Mouse (Mus musculus): ENCODE results near the gene H2-Ab1. TPM values are rescaled to one million over a fixed set of nuclear protein-coding genes. Genes with fewer than 3 reads are reported as not detected.
"Not testable (repeated sequence)": the region's sequence is repeated elsewhere in the genome, so short reads cannot be mapped to it uniquely, and the experiment has no call there.

Gene H2-Ab1
- polyA plus RNA-seq, 1 experiment from 2014 or later, result 0.95 TPM

- no peak for ATAC-seq
- 88% methylated on average over 5 of the region's 5 CpGs for WGBS
- H3K4me3 ChIP-seq (replicated peaks; ENCODE audit: low read length), result no peak overlapping the region
These were observed 39.5 kb upstream of the H2-Ab1 start for GRCm38 (mm10) chr17:34217986-34218385.

DNA sequence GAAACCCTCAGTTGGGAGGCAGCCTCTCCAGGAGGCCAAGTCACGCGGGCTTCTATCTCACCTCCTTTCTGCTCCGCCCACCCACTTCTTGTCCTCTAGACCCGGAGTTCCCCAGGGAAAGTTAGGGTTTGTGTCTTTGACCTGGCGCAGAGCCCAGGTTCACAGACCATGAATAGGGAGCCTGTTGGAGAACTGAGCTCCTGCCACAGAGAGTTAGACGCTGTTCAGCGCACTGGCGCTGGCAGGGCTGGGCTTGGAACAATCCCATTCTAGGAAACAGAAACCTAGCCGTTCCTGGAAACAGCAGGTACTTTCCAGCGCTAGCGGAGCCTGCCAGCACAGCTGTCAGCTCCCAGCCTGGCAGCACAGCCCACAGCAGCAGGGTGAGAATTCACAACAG lies 38.8 kb upstream of the H2-Ab1 start:
- no peak overlapping the region for H3K9ac ChIP-seq (replicated peaks; ENCODE audit: low read depth, low read length)
- H3K27ac ChIP-seq (ENCODE audit: low read length), result no peak overlapping the region
- no peak overlapping the region for H3K4me3 ChIP-seq (replicated peaks; ENCODE audit: low read length)
- H3K4me2 ChIP-seq (ENCODE audit: low read length), result no peak overlapping the region
- WGBS, result 62% methylated on average over 11 of the region's 11 CpGs
- H3K36me3 ChIP-seq (ENCODE audit: control insufficient read depth, insufficient read depth), result no peaks in the 10 kb centered on the region
- peaks cover 9% of the 10 kb centered on the region; the same call in 1 of the 2 replicates for H3K27me3 ChIP-seq (replicated peaks; ENCODE audit: control insufficient read depth, insufficient read depth, low read length)
- no peaks in the 10 kb centered on the region for H3K9me3 ChIP-seq (ENCODE audit: control insufficient read depth, low read length)
- H3K4me1 ChIP-seq (replicated peaks; ENCODE audit: control insufficient read depth, insufficient read depth, low read length), result no peaks in the 10 kb centered on the region
- no peak for ATAC-seq

More at GRCm38 (mm10) chr17:34217986-34218385, 39.5 kb upstream of the H2-Ab1 start:
- no peaks in the 10 kb centered on the region for H3K4me1 ChIP-seq (replicated peaks; ENCODE audit: control insufficient read depth, insufficient read depth, low read length)
- H3K9ac ChIP-seq (replicated peaks; ENCODE audit: low read depth, low read length), result no peak overlapping the region
- H3K9me3 ChIP-seq (ENCODE audit: control insufficient read depth, low read length), result no peaks in the 10 kb centered on the region
- no peak overlapping the region for H3K4me2 ChIP-seq (ENCODE audit: low read length)
- H3K36me3 ChIP-seq (ENCODE audit: control insufficient read depth, insufficient read depth), result no peaks in the 10 kb centered on the region
- H3K27ac ChIP-seq (ENCODE audit: low read length), result no peak overlapping the region
- H3K27me3 ChIP-seq (replicated peaks; ENCODE audit: control insufficient read depth, insufficient read depth, low read length), result peaks cover 12% of the 10 kb centered on the region

GRCm38 (mm10) chr17:34219096-34219495 lies 38.4 kb upstream of the H2-Ab1 start:
- H3K4me1 ChIP-seq (replicated peaks; ENCODE audit: control insufficient read depth, insufficient read depth, low read length); ATAC-seq; H3K9ac ChIP-seq (replicated peaks; ENCODE audit: low read depth, low read length); H3K9me3 ChIP-seq (ENCODE audit: control insufficient read depth, low read length); H3K4me2 ChIP-seq (ENCODE audit: low read length); H3K36me3 ChIP-seq (ENCODE audit: control insufficient read depth, insufficient read depth); H3K27me3 ChIP-seq (replicated peaks; ENCODE audit: control insufficient read depth, insufficient read depth, low read length); H3K27ac ChIP-seq (ENCODE audit: low read length); H3K4me3 ChIP-seq (replicated peaks; ENCODE audit: low read length): not testable (repeated sequence)
- 91% methylated on average over 7 of the region's 11 CpGs for WGBS

- H3K27ac ChIP-seq (ENCODE audit: low read length); H3K36me3 ChIP-seq (ENCODE audit: control insufficient read depth, insufficient read depth); H3K9me3 ChIP-seq (ENCODE audit: control insufficient read depth, low read length); H3K4me1 ChIP-seq (replicated peaks; ENCODE audit: control insufficient read depth, insufficient read depth, low read length); H3K4me2 ChIP-seq (ENCODE audit: low read length); H3K9ac ChIP-seq (replicated peaks; ENCODE audit: low read depth, low read length); H3K27me3 ChIP-seq (replicated peaks; ENCODE audit: control insufficient read depth, insufficient read depth, low read length); ATAC-seq; H3K4me3 ChIP-seq (replicated peaks; ENCODE audit: low read length): not testable (repeated sequence)
- 92% methylated on average over 3 of the region's 7 CpGs for WGBS
These were observed 37.7 kb upstream of the H2-Ab1 start for GRCm38 (mm10) chr17:34219801-34220200.

DNA sequence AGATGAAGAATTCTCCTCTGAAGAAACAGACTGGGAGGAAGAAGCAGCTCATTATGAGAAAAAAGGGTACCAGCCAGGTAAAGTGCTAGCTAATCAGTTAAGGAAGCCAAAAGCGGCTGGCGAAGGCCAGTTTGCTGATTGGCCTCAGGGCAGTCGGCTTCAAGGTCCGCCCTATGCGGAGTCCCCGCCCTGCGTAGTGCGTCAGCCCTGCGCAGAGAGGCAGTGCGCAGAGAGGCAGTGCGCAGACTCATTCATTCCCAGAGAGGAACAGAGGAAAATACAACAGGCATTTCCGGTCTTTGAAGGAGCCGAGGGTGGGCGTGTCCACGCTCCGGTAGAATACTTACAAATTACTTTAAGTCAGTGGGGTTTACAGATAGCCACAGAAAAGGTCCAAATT lies 37.1 kb upstream of the H2-Ab1 start:
- H3K4me1 ChIP-seq (replicated peaks; ENCODE audit: control insufficient read depth, insufficient read depth, low read length); ATAC-seq; H3K36me3 ChIP-seq (ENCODE audit: control insufficient read depth, insufficient read depth); H3K4me2 ChIP-seq (ENCODE audit: low read length); H3K27me3 ChIP-seq (replicated peaks; ENCODE audit: control insufficient read depth, insufficient read depth, low read length); H3K9me3 ChIP-seq (ENCODE audit: control insufficient read depth, low read length); H3K9ac ChIP-seq (replicated peaks; ENCODE audit: low read depth, low read length); H3K27ac ChIP-seq (ENCODE audit: low read length); H3K4me3 ChIP-seq (replicated peaks; ENCODE audit: low read length): not testable (repeated sequence)
- WGBS, result 100% methylated on average over 3 of the region's 16 CpGs

DNA sequence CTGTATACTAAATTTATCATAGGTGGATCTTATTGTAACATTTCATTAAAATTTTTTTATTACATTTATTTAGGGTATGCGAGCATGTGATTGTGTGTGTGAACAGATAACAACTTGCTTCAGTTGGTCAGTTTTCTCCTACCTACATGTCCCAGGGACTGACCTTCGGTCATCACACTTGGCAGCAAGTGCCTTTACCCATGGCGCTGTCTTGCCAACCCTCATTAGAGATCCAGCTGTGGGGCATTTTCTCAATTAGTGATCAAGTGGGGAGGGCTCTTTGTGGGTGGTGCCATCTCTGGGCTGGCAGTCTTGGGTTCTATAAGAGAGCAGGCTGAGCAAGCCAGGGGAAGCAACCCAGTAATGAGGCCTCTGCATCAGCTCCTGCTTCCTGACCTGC lies 32.7 kb upstream of the H2-Ab1 start:
- H3K27ac ChIP-seq (ENCODE audit: low read length), result no peak overlapping the region
- no peak overlapping the region for H3K9ac ChIP-seq (replicated peaks; ENCODE audit: low read depth, low read length)
- ATAC-seq, result no peak
- H3K9me3 ChIP-seq (ENCODE audit: control insufficient read depth, low read length), result no peaks in the 10 kb centered on the region
- 96% methylated on average over 3 of the region's 3 CpGs for WGBS
- no peak overlapping the region for H3K4me3 ChIP-seq (replicated peaks; ENCODE audit: low read length)
- no peaks in the 10 kb centered on the region for H3K27me3 ChIP-seq (replicated peaks; ENCODE audit: control insufficient read depth, insufficient read depth, low read length)
- no peaks in the 10 kb centered on the region for H3K4me1 ChIP-seq (replicated peaks; ENCODE audit: control insufficient read depth, insufficient read depth, low read length)
- H3K36me3 ChIP-seq (ENCODE audit: control insufficient read depth, insufficient read depth), result no peaks in the 10 kb centered on the region
- H3K4me2 ChIP-seq (ENCODE audit: low read length), result no peak overlapping the region

GRCm38 (mm10) chr17:34225426-34225825 lies 32.1 kb upstream of the H2-Ab1 start:
- no peak for ATAC-seq
- Histone ChIP-seq H3K27ac (ENCODE audit: low read length) (no peak overlapping the region), H3K9ac (replicated peaks; ENCODE audit: low read depth, low read length) (no peak overlapping the region), H3K36me3 (ENCODE audit: control insufficient read depth, insufficient read depth) (no peaks in the 10 kb centered on the region), H3K4me2 (ENCODE audit: low read length) (no peak overlapping the region), H3K27me3 (replicated peaks; ENCODE audit: control insufficient read depth, insufficient read depth, low read length) (no peaks in the 10 kb centered on the region), H3K4me3 (replicated peaks; ENCODE audit: low read length) (no peak overlapping the region), H3K4me1 (replicated peaks; ENCODE audit: control insufficient read depth, insufficient read depth, low read length) (no peaks in the 10 kb centered on the region), H3K9me3 (ENCODE audit: control insufficient read depth, low read length) (no peaks in the 10 kb centered on the region)
- 96% methylated on average over 8 of the region's 8 CpGs for WGBS

DNA sequence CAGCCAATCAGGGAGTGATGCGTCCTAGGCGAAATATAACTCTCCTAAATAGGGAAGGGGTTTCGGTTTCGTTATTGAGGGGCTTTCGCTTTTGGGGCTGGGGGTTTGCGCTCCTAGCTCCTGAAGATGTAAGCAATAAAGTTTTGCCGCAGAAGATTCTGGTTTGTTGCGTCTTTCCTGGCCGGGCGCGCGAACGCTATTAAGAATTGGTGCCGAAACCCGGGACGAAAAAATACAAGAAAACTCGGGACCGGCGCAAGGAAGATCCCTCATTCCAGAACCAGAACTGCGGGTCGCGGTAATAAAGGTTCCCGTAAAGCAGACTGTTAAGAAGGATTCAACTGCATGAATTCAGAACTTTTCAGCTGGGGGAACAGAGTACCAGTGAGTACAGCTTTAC lies 31.6 kb upstream of the H2-Ab1 start:
- ATAC-seq; H3K4me2 ChIP-seq (ENCODE audit: low read length); H3K4me3 ChIP-seq (replicated peaks; ENCODE audit: low read length); H3K27ac ChIP-seq (ENCODE audit: low read length); H3K9ac ChIP-seq (replicated peaks; ENCODE audit: low read depth, low read length); H3K4me1 ChIP-seq (replicated peaks; ENCODE audit: control insufficient read depth, insufficient read depth, low read length); H3K9me3 ChIP-seq (ENCODE audit: control insufficient read depth, low read length); H3K36me3 ChIP-seq (ENCODE audit: control insufficient read depth, insufficient read depth); H3K27me3 ChIP-seq (replicated peaks; ENCODE audit: control insufficient read depth, insufficient read depth, low read length): not testable (repeated sequence)
- WGBS, result 97% methylated on average over 13 of the region's 23 CpGs

DNA sequence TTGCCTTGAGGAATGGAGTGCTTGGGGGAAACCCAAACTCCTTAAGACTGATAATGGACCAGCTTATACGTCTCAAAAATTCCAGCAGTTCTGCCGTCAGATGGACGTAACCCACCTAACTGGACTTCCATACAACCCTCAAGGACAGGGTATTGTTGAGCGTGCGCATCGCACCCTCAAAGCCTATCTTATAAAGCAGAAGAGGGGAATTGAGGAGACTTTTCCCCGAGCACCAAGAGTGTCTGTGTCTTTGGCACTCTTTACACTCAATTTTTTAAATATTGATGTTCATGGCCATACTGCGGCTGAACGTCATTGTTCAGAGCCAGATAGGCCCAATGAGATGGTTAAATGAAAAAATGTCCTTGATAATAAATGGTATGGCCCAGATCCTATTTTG lies 26.5 kb upstream of the H2-Ab1 start:
- not testable (repeated sequence) for H3K36me3 ChIP-seq (ENCODE audit: control insufficient read depth, insufficient read depth); ATAC-seq; H3K4me2 ChIP-seq (ENCODE audit: low read length); H3K4me1 ChIP-seq (replicated peaks; ENCODE audit: control insufficient read depth, insufficient read depth, low read length); H3K9me3 ChIP-seq (ENCODE audit: control insufficient read depth, low read length); H3K27ac ChIP-seq (ENCODE audit: low read length); H3K9ac ChIP-seq (replicated peaks; ENCODE audit: low read depth, low read length); H3K27me3 ChIP-seq (replicated peaks; ENCODE audit: control insufficient read depth, insufficient read depth, low read length); H3K4me3 ChIP-seq (replicated peaks; ENCODE audit: low read length)
- WGBS, result 93% methylated on average over 5 of the region's 9 CpGs

DNA sequence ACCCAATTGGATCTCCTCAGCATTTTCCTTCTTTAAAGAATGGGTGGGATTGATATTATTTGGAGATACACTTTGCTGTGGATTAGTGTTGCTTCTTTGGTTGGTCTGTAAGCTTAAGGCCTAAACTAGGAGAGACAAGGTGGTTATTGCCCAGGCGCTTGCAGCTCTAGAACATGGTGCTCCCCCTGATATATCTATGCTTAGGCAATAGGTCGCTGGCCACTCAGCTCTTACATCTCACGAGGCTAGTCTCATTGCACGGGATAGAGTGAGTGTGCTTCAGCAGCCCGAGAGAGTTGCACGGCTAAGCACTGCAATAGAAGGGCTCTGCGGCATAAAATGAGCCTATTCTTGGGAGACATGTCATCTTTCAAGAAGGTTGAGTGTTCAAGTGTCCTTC lies 25.5 kb upstream of the H2-Ab1 start:
- not testable (repeated sequence) for H3K4me2 ChIP-seq (ENCODE audit: low read length); H3K27me3 ChIP-seq (replicated peaks; ENCODE audit: control insufficient read depth, insufficient read depth, low read length); H3K4me1 ChIP-seq (replicated peaks; ENCODE audit: control insufficient read depth, insufficient read depth, low read length); H3K36me3 ChIP-seq (ENCODE audit: control insufficient read depth, insufficient read depth); ATAC-seq; H3K27ac ChIP-seq (ENCODE audit: low read length); H3K4me3 ChIP-seq (replicated peaks; ENCODE audit: low read length); H3K9ac ChIP-seq (replicated peaks; ENCODE audit: low read depth, low read length); H3K9me3 ChIP-seq (ENCODE audit: control insufficient read depth, low read length)
- 89% methylated on average over 5 of the region's 7 CpGs for WGBS

Data from forebrain, embryonic 16.5 days (tissue).